Mouse (Mus musculus) lung, postnatal 0 days (tissue): ENCODE measurements around the gene Gm20441. TPM values are rescaled to one million over a fixed set of nuclear protein-coding genes. Genes with fewer than 3 reads are reported as not detected.
A peak's percentile ranks its signal among the peaks of the same experiment; 100 is the strongest.
"Not testable (repeated sequence)": the region's sequence is repeated elsewhere in the genome, so short reads cannot be mapped to it uniquely, and the experiment has no call there.

ENCODE experiments used
- ATAC-seq: fragments of 200-750 bp; cut with Nextera tagmentation; 2 replicates; pipeline ENCODE4 v1.8.0; 2017; ENCODE audit warnings: moderate library complexity
- DNase-seq: peaks from one replicate; pipeline ENCODE4 v3.0.0-alpha.2; 2016; ENCODE audit warnings: low spot score
- H3K27ac ChIP-seq: fragments of 300-500 bp; sonication (generic); 2 replicates; pipeline ENCODE4 v1.5.1; 2014; ENCODE audit warnings: antibody characterized with exemption, mild to moderate bottlenecking, low read length, mixed read lengths
- H3K27me3 ChIP-seq: fragments of 300-500 bp; sonication (generic); replicated peaks from 2 replicates; pipeline ENCODE4 v1.6.1; 2014; ENCODE audit warnings: low read length, mixed read lengths; ENCODE audit not compliant: insufficient read depth
- H3K36me3 ChIP-seq: fragments of 300-500 bp; sonication (generic); 2 replicates; pipeline ENCODE4 v1.6.1; 2014; ENCODE audit warnings: low read length, mixed read lengths; ENCODE audit not compliant: insufficient read depth
- H3K4me1 ChIP-seq: fragments of 300-500 bp; sonication (generic); 2 replicates; pipeline ENCODE4 v1.6.1; 2014; ENCODE audit warnings: antibody characterized with exemption, low read depth, low read length, mixed read lengths; ENCODE audit not compliant: insufficient read depth
- H3K4me2 ChIP-seq: fragments of 300-500 bp; sonication (generic); replicated peaks from 2 replicates; pipeline ENCODE4 v1.6.1; 2014; ENCODE audit warnings: low read depth, mild to moderate bottlenecking, low read length, moderate library complexity, mixed read lengths
- H3K4me3 ChIP-seq: fragments of 300-500 bp; sonication (generic); 2 replicates; pipeline ENCODE4 v1.5.1; 2014; ENCODE audit warnings: low read depth, low read length
- H3K9ac ChIP-seq: fragments of 300-500 bp; sonication (generic); replicated peaks from 2 replicates; pipeline ENCODE4 v1.6.1; 2014; ENCODE audit warnings: low read depth, mild to moderate bottlenecking
- H3K9me3 ChIP-seq: fragments of 300-500 bp; sonication (generic); 2 replicates; pipeline ENCODE4 v1.6.1; 2016; ENCODE audit warnings: low read length, mixed read lengths
- CTCF ChIP-seq: IDR thresholded peaks from 2 replicates; pipeline ENCODE4 v1.5.1; 2016; ENCODE audit warnings: antibody characterized with exemption, mild to moderate bottlenecking
- EP300 ChIP-seq: IDR thresholded peaks from 2 replicates; pipeline ENCODE4 v1.6.1; 2016; ENCODE audit warnings: antibody characterized with exemption, mild to moderate bottlenecking, control low read depth
- WGBS: fragments of 180-500 bp; shearing (Covaris S2); extraction: QIAGEN DNeasy Blood & Tissue Kit; methylation state at CpG from one replicate; pipeline ENCODE4 v1.1.7; 2014; 5-methylcytosine and 5-hydroxymethylcytosine counted together
- polyA plus RNA-seq: library from polyadenylated mRNA; unstranded; fragments of >200 nt; fragmentation: Nextera tagmentation; extraction: Ambion mirVana; gene quantifications from 2 replicates; pipeline ENCODE4 v1.2.1, GENCODE M21; 2015

Gene Gm20441
- polyA plus RNA-seq, 1 experiment from 2014 or later = not detected

- WGBS = 91% methylated on average over 5 of the region's 5 CpGs
Measured at GRCm38 (mm10) chr10:75774102-75774501, 6.7 kb downstream of the Gm20441 start.

GRCm38 (mm10) chr10:75772795-75773664 is 7.7 kb downstream of the Gm20441 start, which contains the start of gene Ddt:
Gene Ddt (minus strand): TSS chr10:75773414.
- TF ChIP-seq EP300 = 0 out of 2 replicates have a peak, but pooled peaks have one; percentile 3
- peak; percentile 39; the same call in 1 of the 2 replicates for TF ChIP-seq CTCF
- no peaks in the 10 kb centered on the region for H3K27me3 ChIP-seq
- under 1% methylated on average over 46 of the region's 47 CpGs for WGBS
- H3K9me3 ChIP-seq = no peaks in the 10 kb centered on the region
- peak within 1 kb of the TSS; percentile 41 for H3K9ac ChIP-seq
- H3K4me2 ChIP-seq = peak within 1 kb of the TSS; percentile 96
- H3K27ac ChIP-seq = peak within 1 kb of the TSS; percentile 44
- DNase-seq (peak; percentile 98), ATAC-seq (peak; percentile 98)
- peak within 1 kb of the TSS; percentile 58 for H3K4me3 ChIP-seq
- H3K36me3 ChIP-seq = no peaks in the 10 kb centered on the region
- peaks cover 5% of the 10 kb centered on the region; the same call in 1 of the 2 replicates for H3K4me1 ChIP-seq

More at GRCm38 (mm10) chr10:75774102-75774501, 6.7 kb downstream of the Gm20441 start:
- no peaks in the 10 kb centered on the region for H3K27me3 ChIP-seq
- TF ChIP-seq CTCF (no peak), EP300 (no peak)
- H3K4me1 ChIP-seq = peaks cover 5% of the 10 kb centered on the region; the same call in 1 of the 2 replicates
- no peak overlapping the region for H3K4me2 ChIP-seq
- ATAC-seq = no peak
- H3K36me3 ChIP-seq = no peaks in the 10 kb centered on the region
- no peaks in the 10 kb centered on the region for H3K9me3 ChIP-seq
- H3K9ac ChIP-seq = no peak overlapping the region
- H3K27ac ChIP-seq = no peak overlapping the region
- no peak for DNase-seq
- H3K4me3 ChIP-seq = no peak overlapping the region

- H3K27ac ChIP-seq, H3K9ac ChIP-seq, H3K27me3 ChIP-seq, H3K36me3 ChIP-seq, H3K4me2 ChIP-seq, H3K9me3 ChIP-seq, H3K4me1 ChIP-seq, H3K4me3 ChIP-seq, ATAC-seq: not testable (repeated sequence)
- WGBS = 15% methylated on average over 5 of the region's 5 CpGs
- peak; percentile 20 for DNase-seq
Measured at GRCm38 (mm10) chr10:75767756-75768155, 13.0 kb downstream of the Gm20441 start.

GRCm38 (mm10) chr10:75766856-75767255 is 13.9 kb downstream of the Gm20441 start:
- ATAC-seq (no peak), DNase-seq (no peak)
- H3K27ac ChIP-seq = no peak overlapping the region
- peaks cover 5% of the 10 kb centered on the region; the same call in 1 of the 2 replicates for H3K4me1 ChIP-seq
- H3K4me3 ChIP-seq = no peak overlapping the region
- H3K9me3 ChIP-seq = no peaks in the 10 kb centered on the region
- H3K36me3 ChIP-seq = no peaks in the 10 kb centered on the region
- WGBS = 80% methylated on average over 6 of the region's 6 CpGs
- TF ChIP-seq EP300 (no peak), CTCF (no peak)
- H3K9ac ChIP-seq = no peak overlapping the region
- no peak overlapping the region for H3K4me2 ChIP-seq
- H3K27me3 ChIP-seq = no peaks in the 10 kb centered on the region

- Histone ChIP-seq H3K4me2 (peak overlapping the region; percentile 87), H3K36me3 (no peaks in the 10 kb centered on the region), H3K9ac (peak overlapping the region; percentile 82; the same call in 1 of the 2 replicates), H3K27me3 (no peaks in the 10 kb centered on the region), H3K4me1 (peaks cover 5% of the 10 kb centered on the region; the same call in 1 of the 2 replicates), H3K9me3 (no peaks in the 10 kb centered on the region), H3K27ac (peak overlapping the region; percentile 49), H3K4me3 (peak overlapping the region; percentile 78)
- peak; percentile 85 for DNase-seq
- peak; percentile 20; the same call in 1 of the 2 replicates for ATAC-seq
- 1% methylated on average over 27 of the region's 27 CpGs for WGBS
- TF ChIP-seq CTCF (peak; percentile 85), EP300 (no peak)
Measured at GRCm38 (mm10) chr10:75764519-75765473, 16.0 kb downstream of the Gm20441 start.
